Mouse (Mus musculus): Measurements from ENCODE around the gene Ttll1. TPM values are rescaled to one million over a fixed set of nuclear protein-coding genes. Genes with fewer than 3 reads are reported as not detected.
A peak's percentile ranks its signal among the peaks of the same experiment; 100 is the strongest.

Ttll1 gene
- total and polyA plus RNA-seq, 2 experiments from 2014 or later: 57.8 to 123 TPM

DNA sequence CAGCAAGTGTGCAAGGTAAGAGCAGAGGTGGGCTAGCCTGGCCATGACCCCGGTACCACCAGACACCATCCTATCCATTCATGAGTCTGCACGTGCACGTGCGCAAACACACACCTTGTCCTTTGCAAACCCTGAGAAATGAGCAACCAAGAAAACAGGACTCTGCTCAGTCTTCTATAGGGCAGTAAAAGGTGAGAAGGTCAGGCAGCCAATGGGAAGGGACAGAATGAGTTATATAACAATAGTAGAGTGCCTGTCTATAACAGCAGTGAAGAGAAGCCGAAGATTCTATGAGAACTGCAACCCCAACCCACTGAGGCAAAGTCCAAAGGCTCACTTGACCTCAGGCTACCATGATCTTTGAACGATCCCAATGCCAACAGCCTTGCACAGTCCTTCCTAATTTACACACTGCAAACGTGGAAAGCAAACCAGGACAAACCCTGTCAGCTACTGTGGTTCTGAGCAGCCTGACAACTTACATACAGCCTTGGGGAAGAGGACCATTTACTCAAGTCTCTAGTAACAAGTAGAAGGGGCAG lies 58.4 kb downstream of the Ttll1 start:
- no peak for TF ChIP-seq CTCF (IDR thresholded peaks at IDR 0.05)
- Histone ChIP-seq H3K4me3 (ENCODE audit: low read depth, low read length) (no peak overlapping the region), H3K27ac (ENCODE audit: low read depth, low read length) (no peak overlapping the region), H3K27me3 (ENCODE audit: insufficient read depth, low read length) (no peaks in the 10 kb centered on the region), H3K9ac (replicated peaks; ENCODE audit: low read length, poor library complexity, severe bottlenecking) (no peak overlapping the region), H3K36me3 (ENCODE audit: insufficient read depth, low read length) (no peaks in the 10 kb centered on the region), H3K4me2 (ENCODE audit: low read depth, low read length, poor library complexity, severe bottlenecking) (no peak overlapping the region), H3K9me3 (ENCODE audit: low read length) (no peaks in the 10 kb centered on the region), H3K4me1 (ENCODE audit: insufficient read depth, low read length) (no peaks in the 10 kb centered on the region)
- 90% methylated on average over 7 of the region's 7 CpGs for WGBS
- DNase-seq (ENCODE audit: low spot score) (no peak), ATAC-seq (ENCODE audit: low FRiP score) (no peak)

DNA sequence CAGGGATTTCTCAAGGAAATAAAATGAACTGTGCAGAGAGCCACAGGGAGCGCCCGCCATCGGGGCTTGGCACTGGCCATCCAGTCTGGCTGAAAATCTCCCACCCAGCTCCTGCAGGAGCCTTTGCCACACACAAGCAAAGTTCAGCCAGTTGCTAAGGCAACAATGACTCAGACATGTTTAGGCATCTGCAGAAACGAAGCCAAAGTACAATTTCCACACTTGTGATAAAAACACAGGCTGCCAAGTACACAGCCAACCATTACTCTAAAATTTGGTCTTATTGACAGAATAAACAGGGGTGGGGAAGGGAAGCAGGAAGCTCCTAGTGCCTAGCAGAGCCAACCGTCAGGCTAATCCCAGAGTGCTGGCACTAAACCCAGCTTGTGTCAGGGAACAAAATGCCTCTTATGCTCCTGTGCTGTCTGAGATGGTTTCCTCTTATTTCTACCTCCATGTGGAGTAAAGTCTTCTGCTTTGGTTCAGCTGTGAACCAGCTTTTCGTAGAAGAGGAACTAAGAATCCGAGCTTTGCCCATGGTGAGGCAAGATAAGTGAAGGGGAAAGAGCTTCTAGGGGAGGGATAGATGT lies 59.0 kb downstream of the Ttll1 start:
- no peak for TF ChIP-seq CTCF (IDR thresholded peaks at IDR 0.05)

DNA sequence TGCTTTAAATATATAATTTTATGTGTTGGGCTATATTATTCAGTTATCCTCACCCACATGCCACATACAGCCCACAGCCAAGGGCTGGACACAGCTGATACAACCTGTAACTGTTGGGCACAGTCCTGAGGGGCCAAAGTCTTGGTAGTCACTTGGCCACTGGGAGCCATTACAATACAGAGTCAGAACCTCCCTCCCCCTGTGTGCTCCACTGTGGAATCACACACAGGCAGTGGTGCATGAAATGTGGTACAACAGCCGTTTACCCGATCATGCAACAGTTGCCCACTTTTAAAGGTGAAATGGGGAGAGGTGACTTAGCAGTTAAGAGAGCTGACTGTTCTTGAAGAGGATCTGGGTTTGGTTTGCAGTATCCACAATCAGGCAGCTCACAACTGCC lies 60.7 kb downstream of the Ttll1 start:
- WGBS: 88% methylated on average over 2 of the region's 2 CpGs
- no peak for TF ChIP-seq CTCF (IDR thresholded peaks at IDR 0.05)
- H3K27ac ChIP-seq (ENCODE audit: low read depth, low read length): no peak overlapping the region
- H3K36me3 ChIP-seq (ENCODE audit: insufficient read depth, low read length): no peaks in the 10 kb centered on the region
- no peak for ATAC-seq (ENCODE audit: low FRiP score)
- no peak overlapping the region for H3K4me2 ChIP-seq (ENCODE audit: low read depth, low read length, poor library complexity, severe bottlenecking)
- no peak for DNase-seq (ENCODE audit: low spot score)
- no peaks in the 10 kb centered on the region for H3K9me3 ChIP-seq (ENCODE audit: low read length)
- H3K9ac ChIP-seq (replicated peaks; ENCODE audit: low read length, poor library complexity, severe bottlenecking): no peak overlapping the region
- H3K4me3 ChIP-seq (ENCODE audit: low read depth, low read length): no peak overlapping the region
- no peaks in the 10 kb centered on the region for H3K4me1 ChIP-seq (ENCODE audit: insufficient read depth, low read length)
- no peaks in the 10 kb centered on the region for H3K27me3 ChIP-seq (ENCODE audit: insufficient read depth, low read length)

More for the DNA sequence above, 59.0 kb downstream of the Ttll1 start:
- Histone ChIP-seq H3K9ac (replicated peaks; ENCODE audit: low read length, poor library complexity, severe bottlenecking) (no peak overlapping the region), H3K4me2 (ENCODE audit: low read depth, low read length, poor library complexity, severe bottlenecking) (no peak overlapping the region), H3K27me3 (ENCODE audit: insufficient read depth, low read length) (no peaks in the 10 kb centered on the region), H3K9me3 (ENCODE audit: low read length) (no peaks in the 10 kb centered on the region), H3K4me3 (ENCODE audit: low read depth, low read length) (no peak overlapping the region), H3K27ac (ENCODE audit: low read depth, low read length) (peak overlapping the region; percentile 43; the same call in 1 of the 2 replicates), H3K36me3 (ENCODE audit: insufficient read depth, low read length) (no peaks in the 10 kb centered on the region), H3K4me1 (ENCODE audit: insufficient read depth, low read length) (no peaks in the 10 kb centered on the region)
- no peak for ATAC-seq (ENCODE audit: low FRiP score)
- peak; percentile 80 for DNase-seq (ENCODE audit: low spot score)
- 60% methylated on average over 7 of the region's 7 CpGs for WGBS

DNA sequence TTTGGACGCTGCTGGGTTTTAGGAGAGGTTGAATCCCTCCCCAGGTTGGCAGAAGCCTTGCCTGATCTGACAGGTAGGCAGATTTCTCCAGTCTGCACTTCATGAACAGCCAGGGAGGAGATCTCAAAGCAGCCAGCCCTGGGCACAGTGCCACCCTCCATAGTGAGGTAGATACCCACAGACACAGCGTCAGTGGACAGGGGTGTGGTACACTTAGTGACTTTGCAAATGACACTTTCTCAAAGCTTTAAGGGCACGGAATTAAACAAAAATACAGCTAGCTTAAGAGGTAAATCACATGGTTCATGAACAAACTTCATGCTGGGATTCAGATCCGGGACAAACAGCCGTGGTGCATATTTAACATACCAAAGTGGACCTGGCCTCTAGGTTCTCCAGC lies 62.0 kb downstream of the Ttll1 start:
- Histone ChIP-seq H3K4me2 (ENCODE audit: low read depth, low read length, poor library complexity, severe bottlenecking) (no peak overlapping the region), H3K9me3 (ENCODE audit: low read length) (no peaks in the 10 kb centered on the region), H3K4me1 (ENCODE audit: insufficient read depth, low read length) (no peaks in the 10 kb centered on the region), H3K36me3 (ENCODE audit: insufficient read depth, low read length) (no peaks in the 10 kb centered on the region), H3K9ac (replicated peaks; ENCODE audit: low read length, poor library complexity, severe bottlenecking) (no peak overlapping the region), H3K27ac (ENCODE audit: low read depth, low read length) (no peak overlapping the region), H3K27me3 (ENCODE audit: insufficient read depth, low read length) (no peaks in the 10 kb centered on the region), H3K4me3 (ENCODE audit: low read depth, low read length) (no peak overlapping the region)
- ATAC-seq (ENCODE audit: low FRiP score) (no peak), DNase-seq (ENCODE audit: low spot score) (no peak)
- WGBS: 71% methylated on average over 5 of the region's 5 CpGs
- no peak for TF ChIP-seq CTCF (IDR thresholded peaks at IDR 0.05)

DNA sequence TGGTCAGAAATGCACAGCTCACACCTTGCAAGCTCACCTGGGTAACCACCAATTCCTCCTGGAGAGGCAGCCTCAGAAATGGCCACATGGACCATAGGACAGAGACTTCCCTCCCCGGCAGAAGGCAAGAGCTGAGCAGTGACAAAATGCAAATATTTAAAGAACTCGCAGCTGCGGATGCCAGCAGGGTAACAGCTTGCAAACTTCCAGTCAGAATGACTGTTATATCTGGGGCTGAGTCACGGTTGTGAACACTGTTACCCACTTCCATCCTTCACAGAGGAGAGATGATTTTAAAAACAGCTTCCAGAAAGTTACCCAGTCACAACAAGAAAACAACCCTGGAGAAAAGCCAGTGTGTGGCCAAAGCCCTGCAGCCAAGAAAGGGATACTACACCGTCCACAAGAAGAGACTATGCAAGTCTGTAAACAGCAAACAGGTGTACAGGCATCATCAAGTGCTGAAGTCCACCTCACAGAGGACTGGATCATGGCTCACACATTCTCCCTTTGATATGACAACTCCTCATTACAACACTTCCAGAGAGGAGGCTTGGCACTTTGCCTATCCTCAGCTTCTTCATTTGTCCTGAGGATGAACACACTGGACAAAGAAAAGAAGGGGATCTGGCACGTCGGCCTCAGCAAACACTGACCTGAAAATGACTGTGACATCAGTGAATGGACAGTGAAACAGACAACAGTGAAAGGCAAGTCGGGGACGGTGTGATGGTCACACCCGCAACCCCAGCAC lies 62.7 kb downstream of the Ttll1 start:
- no peaks in the 10 kb centered on the region for H3K27me3 ChIP-seq (ENCODE audit: insufficient read depth, low read length)
- ATAC-seq (ENCODE audit: low FRiP score) (no peak), DNase-seq (ENCODE audit: low spot score) (no peak)
- no peaks in the 10 kb centered on the region for H3K36me3 ChIP-seq (ENCODE audit: insufficient read depth, low read length)
- no peak for TF ChIP-seq CTCF (IDR thresholded peaks at IDR 0.05)
- H3K4me3 ChIP-seq (ENCODE audit: low read depth, low read length): no peak overlapping the region
- no peaks in the 10 kb centered on the region for H3K4me1 ChIP-seq (ENCODE audit: insufficient read depth, low read length)
- H3K27ac ChIP-seq (ENCODE audit: low read depth, low read length): no peak overlapping the region
- H3K9ac ChIP-seq (replicated peaks; ENCODE audit: low read length, poor library complexity, severe bottlenecking): no peak overlapping the region
- no peaks in the 10 kb centered on the region for H3K9me3 ChIP-seq (ENCODE audit: low read length)
- WGBS: 57% methylated on average over 10 of the region's 10 CpGs
- no peak overlapping the region for H3K4me2 ChIP-seq (ENCODE audit: low read depth, low read length, poor library complexity, severe bottlenecking)

DNA sequence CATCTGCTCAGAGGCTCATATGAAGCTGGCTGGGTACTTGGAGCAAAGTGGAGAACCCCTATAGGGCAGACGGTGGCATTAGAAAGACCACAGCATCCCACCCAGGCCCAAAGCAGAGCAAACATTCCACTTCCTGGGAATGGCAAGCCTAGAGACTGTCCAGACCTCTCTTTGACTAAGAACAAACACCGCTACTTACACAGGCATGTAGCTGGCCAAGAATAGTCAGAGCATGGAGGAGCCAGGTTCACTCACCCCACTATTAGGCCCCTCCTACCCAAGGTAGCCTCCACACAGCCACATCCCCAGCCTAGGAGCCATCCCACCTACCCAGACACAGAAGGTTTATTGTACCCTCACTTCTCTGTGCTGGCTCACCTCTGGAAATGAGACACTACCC lies 64.8 kb downstream of the Ttll1 start:
- ATAC-seq (ENCODE audit: low FRiP score): no peak
- Histone ChIP-seq H3K9ac (replicated peaks; ENCODE audit: low read length, poor library complexity, severe bottlenecking) (no peak overlapping the region), H3K4me1 (ENCODE audit: insufficient read depth, low read length) (no peaks in the 10 kb centered on the region), H3K36me3 (ENCODE audit: insufficient read depth, low read length) (no peaks in the 10 kb centered on the region), H3K27ac (ENCODE audit: low read depth, low read length) (no peak overlapping the region), H3K27me3 (ENCODE audit: insufficient read depth, low read length) (no peaks in the 10 kb centered on the region), H3K4me3 (ENCODE audit: low read depth, low read length) (no peak overlapping the region), H3K4me2 (ENCODE audit: low read depth, low read length, poor library complexity, severe bottlenecking) (no peak overlapping the region), H3K9me3 (ENCODE audit: low read length) (no peaks in the 10 kb centered on the region)
- no peak for TF ChIP-seq CTCF (IDR thresholded peaks at IDR 0.05)
- no peak for DNase-seq (ENCODE audit: low spot score)
- 87% methylated on average over 2 of the region's 2 CpGs for WGBS
